Mouse (Mus musculus) intestine, embryonic 14.5 days (tissue): ENCODE measurements around the gene Plekhg3. TPM values are rescaled to one million over a fixed set of nuclear protein-coding genes. Genes with fewer than 3 reads are reported as not detected.

Source experiments
- ATAC-seq: fragments of 200-750 bp; cut with Nextera tagmentation; replicated peaks from 2 replicates; pipeline ENCODE4 v1.8.0; 2017; ENCODE audit warnings: low read depth, moderate number of reproducible peaks, moderate TSS enrichment, moderate library complexity; ENCODE audit not compliant: low FRiP score, low TSS enrichment
- DNase-seq: peaks from one replicate; pipeline ENCODE4 v3.0.0-alpha.2; 2018; ENCODE audit warnings: low spot score
- H3K27ac ChIP-seq: fragments of 300-500 bp; sonication (generic); 2 replicates; pipeline ENCODE4 v1.5.1; 2014; ENCODE audit warnings: low read depth, mild to moderate bottlenecking, control low read depth
- H3K27me3 ChIP-seq: fragments of 300-500 bp; sonication (generic); replicated peaks from 2 replicates; pipeline ENCODE4 v1.6.1; 2014; ENCODE audit warnings: low read length, control low read depth; ENCODE audit not compliant: control insufficient read depth, insufficient read depth
- H3K36me3 ChIP-seq: fragments of 300-500 bp; sonication (generic); 2 replicates; pipeline ENCODE4 v1.6.1; 2014; ENCODE audit warnings: low read length, control low read depth; ENCODE audit not compliant: control insufficient read depth, insufficient read depth
- H3K4me1 ChIP-seq: fragments of 300-500 bp; sonication (generic); replicated peaks from 2 replicates; pipeline ENCODE4 v1.6.1; 2014; ENCODE audit warnings: low read length, control low read depth, mixed read lengths; ENCODE audit not compliant: control insufficient read depth, insufficient read depth
- H3K4me2 ChIP-seq: fragments of 300-500 bp; sonication (generic); 2 replicates; pipeline ENCODE4 v1.6.1; 2014; ENCODE audit warnings: low read length
- H3K4me3 ChIP-seq: fragments of 300-500 bp; sonication (generic); 2 replicates; pipeline ENCODE4 v1.5.1; 2014; ENCODE audit warnings: low read depth, low read length, control low read depth, mixed read lengths
- H3K9ac ChIP-seq: fragments of 300-500 bp; sonication (generic); 2 replicates; pipeline ENCODE4 v1.6.1; 2014; ENCODE audit warnings: mild to moderate bottlenecking, low read length
- H3K9me3 ChIP-seq: fragments of 300-500 bp; sonication (generic); 2 replicates; pipeline ENCODE4 v1.6.1; 2016; ENCODE audit warnings: low read length, control low read depth; ENCODE audit not compliant: control insufficient read depth
- WGBS: fragments of 180-500 bp; shearing (Covaris S2); extraction: QIAGEN DNeasy Blood & Tissue Kit; methylation state at CpG from one replicate; pipeline ENCODE4 v1.1.7; 2014; 5-methylcytosine and 5-hydroxymethylcytosine counted together
- polyA plus RNA-seq: library from polyadenylated mRNA; unstranded; fragments of >200 nt; fragmentation: Nextera tagmentation; extraction: Ambion mirVana; gene quantifications from 2 replicates; pipeline ENCODE4 v1.2.1, GENCODE M21; 2014

The Plekhg3 gene
- polyA plus RNA-seq, 1 experiment from 2014 or later, result 9.5 TPM

DNA sequence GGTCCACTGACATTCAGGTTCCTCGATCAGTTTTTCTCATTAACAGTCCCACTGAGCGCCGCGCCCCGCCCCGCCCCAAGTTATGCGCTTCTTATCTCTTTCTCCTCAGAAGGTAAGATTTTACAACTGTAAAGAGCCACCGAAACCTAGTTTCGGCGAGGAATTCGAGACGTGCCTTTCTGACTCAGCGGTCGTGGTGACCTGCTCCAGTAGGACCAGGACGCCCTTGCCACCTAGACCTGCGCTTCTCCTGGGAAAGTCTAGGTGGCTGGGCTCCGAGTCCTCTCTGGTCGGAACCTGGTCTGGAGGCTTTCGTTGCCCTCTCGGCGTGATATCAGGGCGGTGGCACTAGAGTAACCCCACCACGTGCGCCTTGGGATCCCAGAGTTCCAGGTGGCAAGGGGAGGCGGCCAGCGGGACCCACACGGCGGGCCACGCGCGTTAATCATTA is 2.3 kb downstream of the Plekhg3 start:
- Histone ChIP-seq H3K4me1 (peaks cover 25% of the 10 kb centered on the region; the same call in 1 of the 2 replicates), H3K4me2 (peak overlapping the region; percentile 98), H3K36me3 (no peaks in the 10 kb centered on the region), H3K27ac (peak overlapping the region; percentile 87), H3K27me3 (peaks cover 16% of the 10 kb centered on the region), H3K9me3 (no peaks in the 10 kb centered on the region), H3K4me3 (peak overlapping the region; percentile 83), H3K9ac (peak overlapping the region; percentile 79)
- DNase-seq (peak; percentile 89), ATAC-seq (no peak; the same call in 1 of the 2 replicates)
- WGBS, result under 1% methylated on average over 31 of the region's 31 CpGs

DNA sequence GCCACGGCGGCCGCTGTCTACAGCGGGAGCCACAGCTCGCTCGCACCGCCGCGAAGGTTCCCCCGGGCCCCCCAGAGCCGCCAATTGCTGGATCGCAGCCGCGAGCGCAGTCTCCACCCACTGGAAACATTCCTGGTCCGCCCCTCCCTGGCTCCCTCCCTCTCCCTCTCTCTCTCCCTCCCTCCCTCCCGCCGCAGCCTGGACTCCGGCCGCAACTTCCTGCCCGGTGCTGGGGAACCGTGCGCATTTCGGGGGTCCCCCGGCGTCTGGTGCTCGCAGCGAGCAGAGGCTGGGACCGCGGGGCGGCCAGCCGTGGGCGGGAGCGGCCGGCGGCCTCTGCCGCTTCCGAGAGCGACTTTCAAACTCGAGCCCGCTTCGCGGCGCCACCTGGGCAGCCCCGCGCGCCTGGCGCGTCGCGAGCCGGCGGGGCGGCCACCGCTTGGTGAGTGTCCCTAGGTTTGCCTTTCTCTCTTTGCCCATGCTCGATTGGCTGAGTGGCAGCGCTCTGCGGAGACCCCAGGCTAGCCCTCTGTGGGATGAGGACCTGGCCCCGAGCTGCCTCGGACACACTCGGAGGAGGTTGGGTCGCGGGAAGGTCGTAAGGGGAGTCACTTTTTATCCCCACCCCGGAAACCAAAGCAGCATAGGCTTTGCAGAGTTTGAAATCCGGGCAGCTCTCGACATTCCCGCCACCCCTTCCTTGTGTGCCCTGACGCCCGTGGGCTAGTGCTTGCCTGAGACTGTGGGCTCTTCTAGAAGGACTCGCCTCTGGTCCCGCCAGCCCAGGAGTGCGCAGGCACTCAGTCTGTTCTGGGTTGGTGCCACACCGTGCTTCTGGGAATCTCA is 2.9 kb downstream of the Plekhg3 start:
- Histone ChIP-seq H3K4me3 (peak overlapping the region; percentile 83), H3K27ac (peak overlapping the region; percentile 87), H3K4me1 (peaks cover 25% of the 10 kb centered on the region; the same call in 1 of the 2 replicates), H3K9me3 (no peaks in the 10 kb centered on the region), H3K36me3 (no peaks in the 10 kb centered on the region), H3K9ac (peak overlapping the region; percentile 79), H3K27me3 (peaks cover 16% of the 10 kb centered on the region), H3K4me2 (peak overlapping the region; percentile 98)
- peak; percentile 92 for DNase-seq
- under 1% methylated on average over 72 of the region's 74 CpGs for WGBS
- ATAC-seq, result peak; percentile 89

DNA sequence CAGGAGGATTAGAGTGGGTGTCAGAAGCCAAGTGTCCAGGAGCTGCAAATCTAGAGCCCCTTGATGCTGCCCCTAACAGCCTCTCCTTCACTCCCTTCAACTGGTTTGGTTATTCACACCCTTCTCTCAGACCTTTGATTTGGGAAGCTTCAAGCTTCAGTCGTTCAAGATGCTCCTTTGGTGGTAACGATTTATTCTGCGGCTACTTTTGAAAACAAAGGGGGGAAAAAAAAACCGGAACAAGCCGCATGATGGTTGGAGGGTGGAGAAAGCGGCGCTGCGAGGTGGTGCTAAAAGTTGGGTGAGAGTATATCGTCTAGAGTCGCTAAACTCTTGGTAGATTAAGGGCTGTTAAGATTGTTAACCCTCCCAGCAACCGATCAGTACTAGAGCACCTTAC is 3.5 kb downstream of the Plekhg3 start:
- H3K4me1 ChIP-seq, result peaks cover 25% of the 10 kb centered on the region; the same call in 1 of the 2 replicates
- peak overlapping the region; percentile 83 for H3K4me3 ChIP-seq
- H3K36me3 ChIP-seq, result no peaks in the 10 kb centered on the region; the same call in 1 of the 2 replicates
- peak overlapping the region; percentile 79 for H3K9ac ChIP-seq
- peak overlapping the region; percentile 84 for H3K27ac ChIP-seq
- H3K27me3 ChIP-seq, result peaks cover 16% of the 10 kb centered on the region
- 5% methylated on average over 11 of the region's 11 CpGs for WGBS
- ATAC-seq (no peak), DNase-seq (no peak)
- H3K9me3 ChIP-seq, result no peaks in the 10 kb centered on the region
- H3K4me2 ChIP-seq, result peak overlapping the region; percentile 98

DNA sequence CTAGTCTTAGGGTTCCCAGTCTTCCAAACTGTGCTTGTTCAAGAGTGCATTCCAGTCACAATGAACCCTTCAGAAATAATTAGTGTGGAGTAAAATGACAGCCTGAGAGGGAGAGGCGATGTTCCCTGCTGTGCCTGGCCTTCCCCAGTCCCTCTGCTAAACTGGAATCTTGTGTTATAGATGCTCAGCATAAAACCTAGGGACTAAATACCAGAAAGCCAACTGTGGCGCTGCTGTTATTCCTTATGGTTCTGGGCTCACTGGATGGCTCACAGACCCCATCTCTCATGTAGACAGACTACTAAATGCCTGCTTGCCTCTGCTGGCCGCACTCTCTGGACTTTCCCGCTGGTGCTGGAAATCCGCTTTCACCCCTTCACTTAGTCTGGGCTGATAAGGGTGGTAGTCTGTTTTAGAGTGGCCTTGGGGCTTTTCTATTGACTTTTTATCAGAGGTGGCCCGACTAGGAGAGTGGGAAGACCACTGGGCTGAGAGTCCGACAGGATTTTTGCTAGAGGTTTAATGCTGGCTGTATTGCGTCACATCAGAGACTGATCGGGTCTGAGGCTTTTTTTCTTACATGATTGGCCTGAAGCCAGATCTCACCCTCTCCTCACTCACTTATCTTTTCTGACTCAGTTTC is 4.1 kb downstream of the Plekhg3 start:
- DNase-seq (peak; percentile 70), ATAC-seq (no peak)
- Histone ChIP-seq H3K27ac (peak overlapping the region; percentile 84; the same call in 1 of the 2 replicates), H3K4me1 (peaks cover 25% of the 10 kb centered on the region; the same call in 1 of the 2 replicates), H3K36me3 (no peaks in the 10 kb centered on the region; the same call in 1 of the 2 replicates), H3K4me3 (peak overlapping the region; percentile 83), H3K9me3 (no peaks in the 10 kb centered on the region), H3K27me3 (peaks cover 16% of the 10 kb centered on the region), H3K4me2 (peak overlapping the region; percentile 98), H3K9ac (peak overlapping the region; percentile 79)
- WGBS, result 10% methylated on average over 9 of the region's 9 CpGs

DNA sequence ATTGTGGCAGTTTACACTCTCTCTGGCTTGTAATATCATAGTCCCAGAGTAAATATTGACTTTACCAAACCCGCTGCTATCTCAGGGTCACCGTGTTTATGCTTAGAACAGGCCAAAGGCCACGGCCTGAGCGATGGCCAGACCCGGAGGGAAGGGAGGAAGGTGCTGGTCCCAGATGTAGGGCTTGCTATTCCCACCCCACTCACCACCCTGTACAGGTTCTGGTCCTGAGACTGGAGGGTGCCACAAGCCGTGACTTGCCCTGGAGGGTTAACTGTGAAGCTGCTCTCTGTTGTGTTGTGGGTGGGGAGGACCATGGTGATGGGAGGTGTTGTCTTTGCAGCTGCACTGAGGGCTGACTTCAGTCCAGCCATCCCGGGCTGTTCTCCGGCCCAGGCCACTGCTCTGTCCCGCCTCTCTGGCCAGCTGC is 4.8 kb downstream of the Plekhg3 start:
- H3K36me3 ChIP-seq, result no peaks in the 10 kb centered on the region; the same call in 1 of the 2 replicates
- peak overlapping the region; percentile 98 for H3K4me2 ChIP-seq
- peaks cover 25% of the 10 kb centered on the region; the same call in 1 of the 2 replicates for H3K4me1 ChIP-seq
- H3K9ac ChIP-seq, result peak overlapping the region; percentile 79
- WGBS, result 31% methylated on average over 9 of the region's 9 CpGs
- peak overlapping the region; percentile 83 for H3K4me3 ChIP-seq
- no peak for ATAC-seq
- DNase-seq, result no peak
- peaks cover 16% of the 10 kb centered on the region for H3K27me3 ChIP-seq
- no peaks in the 10 kb centered on the region for H3K9me3 ChIP-seq
- no peak overlapping the region for H3K27ac ChIP-seq

DNA sequence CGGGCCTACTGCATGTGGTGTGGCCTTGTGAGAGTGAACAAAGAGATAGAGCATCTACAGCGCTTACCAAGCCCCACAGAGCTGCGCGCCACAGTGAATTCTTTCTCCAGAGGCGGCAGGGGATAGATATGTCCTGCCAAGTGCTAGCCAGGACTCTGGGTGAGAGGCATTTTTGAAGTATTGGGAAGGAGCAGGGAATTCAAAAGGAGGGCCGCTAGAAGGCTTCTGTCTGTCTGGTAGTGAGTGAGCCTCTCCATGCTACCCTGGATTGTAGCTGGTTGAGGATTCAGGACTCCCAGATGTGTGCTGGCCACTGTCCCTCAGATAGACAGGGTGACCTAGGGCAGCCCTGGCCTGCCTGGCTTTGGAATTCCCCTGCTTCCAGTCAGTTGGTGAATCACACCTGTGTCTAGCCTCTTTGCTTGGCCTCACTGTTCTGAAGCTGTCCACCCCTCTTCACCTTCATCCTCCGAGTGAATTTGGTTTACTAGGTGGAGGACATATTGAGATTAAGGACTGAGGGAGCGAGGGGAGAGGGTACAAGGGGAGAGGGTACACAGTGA is 6.0 kb downstream of the Plekhg3 start:
- DNase-seq, result no peak

DNA sequence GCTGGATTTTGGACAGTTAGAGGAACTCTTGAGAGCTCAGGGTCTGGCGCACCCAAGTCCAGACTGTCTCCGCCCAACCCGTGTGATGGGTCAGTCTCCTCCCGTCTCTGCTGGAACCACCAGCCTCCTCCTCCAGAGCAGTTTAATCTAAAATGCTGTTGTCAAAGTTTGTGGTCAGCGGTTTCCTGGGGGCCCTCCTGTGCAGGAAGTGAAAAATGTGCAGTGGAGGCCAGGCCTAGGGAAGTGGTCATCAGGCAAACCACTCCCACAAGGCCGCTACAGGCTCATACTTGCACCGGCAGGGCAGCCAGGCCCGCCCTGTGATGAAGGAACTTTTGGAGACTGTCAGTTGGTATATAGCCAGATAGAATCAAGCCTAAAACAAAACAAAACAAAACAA is 6.7 kb downstream of the Plekhg3 start:
- Histone ChIP-seq H3K4me3 (no peak overlapping the region), H3K27me3 (peaks cover 2% of the 10 kb centered on the region), H3K9me3 (no peaks in the 10 kb centered on the region), H3K4me1 (peaks cover 23% of the 10 kb centered on the region; the same call in 1 of the 2 replicates), H3K4me2 (no peak overlapping the region), H3K27ac (no peak overlapping the region), H3K36me3 (no peaks in the 10 kb centered on the region; the same call in 1 of the 2 replicates), H3K9ac (no peak overlapping the region)
- no peak for DNase-seq
- WGBS, result 84% methylated on average over 8 of the region's 8 CpGs
- ATAC-seq, result no peak

More for the DNA sequence above, 6.0 kb downstream of the Plekhg3 start:
- Histone ChIP-seq H3K9me3 (no peaks in the 10 kb centered on the region), H3K4me1 (peaks cover 25% of the 10 kb centered on the region; the same call in 1 of the 2 replicates), H3K9ac (no peak overlapping the region), H3K36me3 (no peaks in the 10 kb centered on the region; the same call in 1 of the 2 replicates), H3K27me3 (peaks cover 10% of the 10 kb centered on the region), H3K4me2 (peak overlapping the region; percentile 98; the same call in 1 of the 2 replicates), H3K4me3 (no peak overlapping the region), H3K27ac (no peak overlapping the region)
- 75% methylated on average over 8 of the region's 8 CpGs for WGBS
- no peak for ATAC-seq

DNA sequence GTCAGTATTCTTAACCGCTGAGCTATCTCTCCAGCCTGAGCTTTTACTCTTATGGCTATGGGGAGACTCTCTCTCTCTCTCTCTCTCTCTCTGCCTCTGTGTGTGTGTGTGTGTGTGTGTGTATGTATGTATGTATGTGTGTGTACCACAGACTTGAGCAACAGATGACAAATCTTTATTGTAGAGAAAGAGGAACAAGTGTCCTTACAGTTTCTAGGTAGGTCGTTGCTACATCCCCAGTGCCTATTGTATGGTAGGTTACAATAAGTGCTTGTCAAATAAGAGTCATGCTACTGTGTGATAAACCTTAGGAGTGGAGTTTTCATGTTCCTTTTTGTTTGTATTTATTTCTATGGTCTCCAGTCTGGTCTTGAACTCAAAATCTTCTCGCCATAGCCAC is 9.5 kb downstream of the Plekhg3 start:
- Histone ChIP-seq H3K4me3 (no peak overlapping the region), H3K27me3 (no peaks in the 10 kb centered on the region), H3K4me1 (peaks cover 16% of the 10 kb centered on the region; the same call in 1 of the 2 replicates), H3K27ac (no peak overlapping the region), H3K36me3 (no peaks in the 10 kb centered on the region; the same call in 1 of the 2 replicates), H3K9ac (no peak overlapping the region), H3K9me3 (no peaks in the 10 kb centered on the region), H3K4me2 (no peak overlapping the region)
- no peak for DNase-seq
- no peak for ATAC-seq
- WGBS, result 91% methylated on average over 3 of the region's 3 CpGs
